Mouse (Mus musculus) monocyte, adult 5-6 weeks (primary cell): ENCODE results near the gene Foxred1. TPM values are rescaled to one million over a fixed set of nuclear protein-coding genes. Genes with fewer than 3 reads are reported as not detected.

ENCODE experiments used
- ATAC-seq: fragments of 153-309, 156-312 bp; replicated peaks from 2 replicates; pipeline ENCODE4 v1.8.0; 2017; ENCODE audit warnings: mild to moderate bottlenecking; ENCODE audit not compliant: low TSS enrichment, insufficient number of reproducible peaks, severe bottlenecking, poor library complexity, low FRiP score
- total RNA-seq: library from RNA; stranded (forward); fragments of 200-1000, 200-491, 200-594 nt; gene quantifications from 3 replicates; pipeline ENCODE4 v1.2.3, GENCODE M21; 2017

Gene Foxred1
- total RNA-seq, 1 experiment from 2014 or later: 33.0 TPM

DNA sequence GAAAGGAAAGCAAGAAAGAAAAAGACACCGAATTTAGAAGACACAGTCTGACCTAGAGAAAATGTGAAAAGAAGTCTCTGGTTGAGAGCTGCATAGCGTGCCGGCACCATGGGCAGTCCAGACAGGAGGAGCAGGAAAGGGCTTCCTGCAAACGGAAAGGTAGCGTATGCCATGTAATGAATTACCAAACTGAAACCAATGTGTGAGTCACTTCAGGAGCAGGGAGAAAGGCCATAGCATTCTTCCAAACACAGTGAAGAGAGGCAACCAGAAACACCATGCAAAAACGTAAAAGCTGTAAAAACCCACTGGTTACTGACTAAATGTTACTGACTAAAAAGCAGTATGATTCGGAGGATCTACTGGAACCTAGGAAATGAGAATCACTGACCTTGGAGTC, 49.1 kb downstream of the Foxred1 start:
- no peak for ATAC-seq

DNA sequence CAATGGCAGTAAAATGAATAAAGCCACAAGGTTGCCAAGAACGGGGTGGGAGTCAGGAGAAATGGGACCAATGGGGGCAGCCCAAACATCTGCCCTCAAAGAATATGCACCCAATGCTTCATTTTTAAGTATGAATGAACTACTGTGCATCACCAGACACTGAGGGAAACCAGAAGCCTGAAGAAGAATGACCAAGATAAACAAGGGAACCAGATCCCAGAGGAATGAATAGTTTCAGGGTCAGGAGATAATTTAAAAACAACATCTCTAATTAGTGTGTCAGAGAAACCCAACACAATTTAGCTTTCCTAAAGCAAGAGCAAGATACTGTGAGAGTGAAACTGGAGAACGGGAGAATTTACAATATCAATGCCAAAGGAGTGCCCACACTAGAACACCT, 50.2 kb downstream of the Foxred1 start:
- no peak for ATAC-seq

DNA sequence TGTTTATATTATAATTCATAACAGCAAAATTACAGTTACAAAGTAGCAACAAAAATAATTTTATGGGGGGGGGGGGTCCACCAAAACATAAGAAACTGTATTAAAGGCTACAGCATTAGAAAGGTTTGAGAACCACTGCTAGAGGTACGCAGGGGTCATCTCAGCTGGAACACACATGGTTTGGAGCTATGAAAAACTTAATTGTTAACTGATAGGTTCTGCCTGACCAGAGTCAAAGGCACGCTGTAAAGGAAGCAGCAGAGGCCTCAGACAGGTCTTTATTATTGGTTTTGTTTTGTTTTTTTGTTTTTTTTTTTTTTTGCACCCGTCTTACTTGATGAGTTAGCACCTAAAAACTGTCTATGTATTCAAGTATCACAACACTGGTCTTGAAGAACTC, 52.4 kb downstream of the Foxred1 start:
- ATAC-seq: no peak

DNA sequence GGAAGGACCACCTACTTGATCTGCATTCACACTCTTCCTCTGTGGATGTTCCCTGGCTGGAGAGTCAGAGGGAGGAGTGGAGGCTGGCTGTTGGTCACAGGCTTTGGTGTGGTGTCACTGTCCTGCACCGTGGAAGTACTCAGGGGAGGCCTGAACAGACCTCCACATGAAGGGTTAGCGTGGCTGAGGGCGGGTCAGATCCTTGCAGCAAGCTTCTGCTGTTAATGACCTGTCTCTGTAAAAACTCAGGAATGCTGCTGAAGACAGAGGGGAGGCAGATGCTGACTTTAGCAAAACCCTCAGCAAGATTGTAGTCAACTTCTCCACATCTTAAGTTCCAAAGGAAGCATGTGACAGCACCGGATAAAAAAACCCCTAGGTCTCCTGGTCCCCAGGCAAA, 54.0 kb downstream of the Foxred1 start:
- ATAC-seq: no peak

DNA sequence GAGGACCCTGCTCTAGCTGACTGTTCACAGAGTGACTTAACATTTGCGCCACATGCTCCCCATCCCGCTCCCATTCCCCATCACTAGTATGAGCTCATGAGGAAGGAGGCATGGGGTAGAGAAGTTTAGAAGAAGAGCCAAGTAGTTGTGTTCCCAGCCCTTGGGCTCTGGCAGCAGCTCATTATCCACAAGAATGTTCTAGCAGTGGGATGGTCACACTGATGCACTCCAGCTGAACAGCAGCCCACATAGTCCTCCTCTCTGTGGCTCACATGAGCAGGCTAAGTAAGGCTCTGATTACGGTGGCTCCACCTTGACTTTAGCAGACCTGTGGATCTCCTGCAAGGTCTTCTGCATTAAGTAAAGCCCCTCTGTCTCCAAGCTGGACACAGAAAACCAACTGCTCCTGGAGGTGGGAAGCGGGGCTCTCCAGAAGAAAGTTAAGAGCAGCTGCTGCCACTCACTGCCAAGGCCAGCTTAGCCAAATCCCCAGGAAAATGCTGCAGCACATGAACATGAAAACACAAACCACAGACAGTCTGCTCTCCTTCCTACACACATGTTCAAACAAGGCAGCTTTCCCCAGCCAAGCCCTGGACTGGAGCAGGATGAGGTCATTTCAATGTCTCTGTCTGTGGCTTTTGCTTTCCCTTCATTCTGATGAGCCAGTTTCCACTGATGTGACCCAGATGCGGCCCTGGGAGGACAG, 54.7 kb downstream of the Foxred1 start:
- no peak for ATAC-seq

Other genes with a start within 250 kb of the Foxred1 start
- gene St3gal4, start 91.8 kb downstream of the Foxred1 start, total RNA-seq: 110 to 141 TPM (median 113 TPM) in 3 replicates
- 22.0 to 26.1 TPM (median 25.5 TPM) in 3 replicates for gene Dcps, start 35.0 kb downstream of the Foxred1 start, total RNA-seq
- 44.4 to 75.2 TPM (median 54.0 TPM) in 3 replicates for gene Srpr, start 10.9 kb downstream of the Foxred1 start, total RNA-seq
- 9.9 to 13.5 TPM (median 12.9 TPM) in 3 replicates for gene Tirap, start 10.8 kb downstream of the Foxred1 start, total RNA-seq
- 8.1 to 19.4 TPM (median 15.3 TPM) in 3 replicates for gene Fam118b, start 56.8 kb upstream of the Foxred1 start, total RNA-seq
- 11.6 to 17.8 TPM (median 12.7 TPM) in 3 replicates for gene Rpusd4, start 56.8 kb upstream of the Foxred1 start, total RNA-seq
- 0.19 to 0.68 TPM in 2 of 3 replicates, not detected in the other for gene Cdon, start 210.1 kb upstream of the Foxred1 start, total RNA-seq